Mouse (Mus musculus) lung, postnatal 4 days (tissue): Measurements from ENCODE around the gene Art3.
A peak's percentile ranks its signal among the peaks of the same experiment; 100 is the strongest.
"Not testable (repeated sequence)": the region's sequence is repeated elsewhere in the genome, so short reads cannot be mapped to it uniquely, and the experiment has no call there.

Experiments
- DNase-seq, 2 experiments: peaks; one replicate each; pipeline ENCODE4 v3.0.0; 2021

Gene Art3

DNA sequence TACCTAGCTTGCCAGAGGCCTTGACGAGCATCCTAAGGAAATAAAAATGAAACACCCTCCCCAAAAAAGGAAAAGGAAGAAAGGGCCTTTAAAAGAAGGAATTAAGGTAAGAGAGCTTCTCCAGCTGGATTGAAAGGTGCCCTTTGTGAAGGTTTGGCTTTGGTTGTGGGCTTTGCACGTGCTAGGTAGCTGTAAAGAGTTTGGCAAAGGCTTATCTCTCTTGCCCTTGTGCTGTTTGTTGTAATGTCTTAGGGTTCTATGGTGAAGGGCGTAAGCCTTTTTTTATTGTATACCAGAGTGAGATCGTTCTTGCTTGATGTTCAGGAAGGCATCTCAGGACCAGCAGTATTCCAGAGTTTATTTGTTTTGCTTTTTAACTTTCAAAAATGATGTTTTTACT is 9.0 kb downstream of the Art3 start:
- DNase-seq, result no peak

GRCm38 (mm10) chr5:92345006-92345405 is 13.4 kb downstream of the Art3 start:
- no peak for DNase-seq

- peak; percentile 39 to 42 for DNase-seq
These were observed 17.3 kb downstream of the Art3 start, which contains the start of gene Cxcl10 for GRCm38 (mm10) chr5:92348794-92349413. Cxcl10 (minus strand) TSS chr5:92348889.

- no peak for DNase-seq
These were observed 18.1 kb downstream of the Art3 start for GRCm38 (mm10) chr5:92349731-92350130.

DNA sequence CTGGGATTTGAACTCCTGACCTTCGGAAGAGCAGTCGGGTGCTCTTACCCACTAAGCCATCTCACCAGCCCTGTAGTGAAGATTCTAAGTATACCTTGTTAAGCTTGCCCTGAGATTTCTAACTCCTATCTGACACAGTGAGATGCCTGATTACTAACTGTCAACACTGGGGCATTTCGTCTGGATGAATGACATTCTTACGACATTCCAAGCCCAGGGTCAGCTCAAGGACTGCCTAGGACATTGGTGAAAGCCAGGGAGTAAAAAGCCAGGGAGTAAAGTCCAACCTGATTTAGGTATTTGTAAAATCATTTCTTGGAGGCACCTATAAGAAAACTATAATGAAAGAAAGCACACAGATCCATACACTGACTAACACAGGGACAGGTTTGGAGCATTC is 21.1 kb downstream of the Art3 start:
- DNase-seq, result not testable (repeated sequence)

DNA sequence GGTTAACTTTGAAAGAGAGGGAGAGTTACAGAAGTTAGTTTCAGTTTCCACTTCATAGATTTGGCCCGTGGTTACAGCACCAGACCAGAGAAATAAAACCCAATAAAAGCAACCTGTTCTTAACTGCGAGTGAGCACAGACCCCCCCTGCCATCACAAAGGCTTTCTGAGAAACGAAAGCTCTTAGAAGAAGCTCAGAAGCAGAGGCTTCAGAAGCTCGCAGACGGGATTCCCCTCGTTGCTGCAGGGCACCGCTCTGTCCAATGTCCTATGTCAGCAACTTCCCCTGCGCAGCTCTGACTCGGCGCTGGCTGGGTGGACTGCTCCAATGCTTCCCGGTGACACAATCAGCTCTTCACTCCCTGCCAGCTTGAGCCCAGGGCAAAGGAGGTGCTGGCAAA is 21.9 kb downstream of the Art3 start:
- peak; percentile 49 for DNase-seq

DNA sequence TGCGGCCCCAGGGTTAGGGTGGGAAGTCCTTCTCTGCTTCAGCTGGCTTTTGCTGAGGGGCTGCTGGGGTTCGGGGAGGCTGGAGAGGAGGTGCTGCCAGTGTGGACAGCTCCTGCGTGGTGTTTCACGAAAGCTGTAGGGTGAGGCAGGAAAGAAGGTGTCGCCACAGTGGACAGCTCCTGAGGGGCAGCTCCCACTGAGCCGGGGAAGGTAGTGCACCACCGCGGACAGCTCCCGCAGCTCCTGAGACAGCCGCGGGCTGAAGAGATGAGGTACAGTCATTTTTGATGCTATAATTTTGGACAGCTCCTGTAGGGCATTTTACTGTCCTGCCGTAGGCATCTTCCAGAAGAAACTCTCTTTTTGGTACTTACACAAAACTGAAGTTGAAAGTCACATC is 26.4 kb downstream of the Art3 start:
- peak; percentile 30 to 44 for DNase-seq

DNA sequence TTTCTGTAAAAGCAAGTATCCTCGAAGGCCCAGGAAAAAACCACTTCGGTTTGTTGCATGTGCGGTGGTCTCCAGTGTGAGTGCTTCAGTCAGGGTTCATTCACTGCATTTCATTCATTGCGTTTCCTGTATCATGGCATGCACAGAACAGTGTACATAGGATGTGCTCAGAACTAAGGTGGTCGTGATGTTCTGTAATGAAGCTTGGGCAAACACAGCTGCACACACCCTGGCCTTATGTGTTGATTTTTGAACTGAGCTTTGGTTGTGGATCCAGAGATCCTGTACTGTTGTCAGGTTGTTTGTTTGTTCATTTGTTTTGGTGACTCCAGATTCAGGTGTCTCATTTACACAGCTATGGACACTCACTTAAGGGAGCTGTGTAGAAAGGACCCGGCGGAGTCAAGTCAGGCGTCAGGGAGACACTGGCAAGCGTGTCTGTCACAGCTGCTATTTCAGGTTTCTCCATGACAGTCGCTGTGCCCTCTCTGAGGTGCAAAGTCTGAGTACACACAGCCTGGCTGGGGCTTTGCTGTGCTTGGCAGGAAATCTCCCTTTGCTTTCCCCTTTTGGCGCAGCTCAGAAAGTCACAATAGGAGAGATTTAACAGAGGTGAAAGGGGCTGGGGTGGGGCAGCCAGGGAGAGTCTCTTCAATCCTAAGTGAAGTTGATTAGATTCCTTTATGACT is 27.3 kb downstream of the Art3 start:
- no peak for DNase-seq

DNA sequence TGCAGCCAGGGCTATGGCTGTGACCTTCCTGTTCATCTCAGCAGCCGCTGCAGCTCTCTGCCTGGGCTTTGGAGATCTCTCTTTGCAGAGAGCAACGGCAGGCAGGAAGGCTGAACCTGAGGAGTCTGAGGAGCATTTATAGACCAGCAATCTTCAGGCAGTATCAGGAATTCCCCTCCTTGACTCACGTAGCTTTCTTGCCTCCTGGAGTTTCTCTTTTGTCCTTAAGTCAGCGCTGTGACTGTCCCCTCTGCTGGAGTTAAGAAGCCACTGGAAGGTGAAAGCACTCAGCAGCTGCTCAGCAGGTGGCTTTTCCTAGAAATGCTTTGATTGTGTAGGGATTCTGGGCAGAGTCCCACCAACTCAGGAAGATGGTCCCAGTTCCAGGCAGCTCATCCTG is 31.6 kb downstream of the Art3 start:
- DNase-seq, result no peak

DNA sequence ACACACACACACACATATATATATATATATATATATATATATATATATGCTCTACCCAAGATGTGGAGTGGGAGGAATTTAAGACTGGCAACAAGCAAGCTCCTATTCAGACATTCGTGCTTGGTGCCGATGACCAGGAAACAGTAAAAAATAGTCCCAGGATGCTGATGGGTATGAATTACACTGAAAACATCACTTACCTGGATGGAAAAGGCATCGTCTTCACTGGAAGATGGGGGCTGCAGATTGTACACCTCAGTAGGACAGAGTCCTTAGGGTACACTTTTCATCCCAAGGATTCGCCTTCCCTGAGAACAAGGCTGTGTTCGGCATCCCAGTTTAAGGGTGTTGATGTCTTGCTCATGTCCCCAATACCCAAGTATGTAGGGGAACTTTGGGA is 32.4 kb downstream of the Art3 start:
- no peak for DNase-seq

- DNase-seq, result no peak
These were observed 33.6 kb downstream of the Art3 start for GRCm38 (mm10) chr5:92365146-92365705.

GRCm38 (mm10) chr5:92366565-92366964 is 34.9 kb downstream of the Art3 start:
- DNase-seq, result no peak

DNA sequence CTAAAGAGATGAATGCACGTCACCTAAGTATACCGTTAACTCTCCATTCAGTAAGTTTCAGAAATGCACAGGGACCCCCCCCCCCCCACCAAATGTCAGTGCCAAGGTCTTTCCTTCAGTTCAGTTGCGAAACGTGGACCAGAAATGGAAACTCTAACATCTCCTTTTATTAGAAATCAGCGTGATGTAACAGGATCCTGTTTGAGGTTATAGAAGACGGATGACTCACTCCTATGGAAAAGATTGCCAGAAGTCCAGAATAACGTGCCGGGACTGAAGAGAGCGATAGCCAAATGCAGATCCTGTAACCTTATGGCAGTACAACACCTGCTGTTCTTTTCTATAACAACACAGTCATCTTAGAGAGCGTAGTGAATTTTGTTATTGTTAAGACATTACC is 36.8 kb downstream of the Art3 start:
- DNase-seq, result no peak

GRCm38 (mm10) chr5:92369151-92369994 is 37.7 kb downstream of the Art3 start:
- peak; percentile 48 to 72 for DNase-seq

DNA sequence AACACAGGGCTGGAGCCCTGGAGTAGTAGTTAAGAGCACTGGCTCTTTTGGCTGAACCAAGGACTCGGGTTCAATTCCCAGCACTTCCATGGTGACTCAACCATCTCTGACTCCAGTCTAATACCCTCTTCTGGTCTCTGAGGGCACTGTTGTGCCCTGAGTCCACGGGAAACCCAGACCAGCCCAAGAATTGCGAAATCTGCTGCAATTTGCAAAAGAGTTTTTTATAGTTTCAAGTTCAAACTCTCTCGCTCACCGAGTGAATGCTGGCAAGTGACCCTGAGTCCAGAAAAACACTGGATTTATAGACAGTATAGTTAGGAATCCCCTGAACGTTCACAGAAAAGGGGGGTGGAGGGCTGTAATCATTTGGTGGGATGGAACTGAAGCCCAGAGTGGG is 38.8 kb downstream of the Art3 start:
- no peak for DNase-seq

GRCm38 (mm10) chr5:92370891-92371290 is 39.3 kb downstream of the Art3 start:
- DNase-seq, result no peak

GRCm38 (mm10) chr5:92371361-92371976 is 39.8 kb downstream of the Art3 start:
- DNase-seq, result no peak

DNA sequence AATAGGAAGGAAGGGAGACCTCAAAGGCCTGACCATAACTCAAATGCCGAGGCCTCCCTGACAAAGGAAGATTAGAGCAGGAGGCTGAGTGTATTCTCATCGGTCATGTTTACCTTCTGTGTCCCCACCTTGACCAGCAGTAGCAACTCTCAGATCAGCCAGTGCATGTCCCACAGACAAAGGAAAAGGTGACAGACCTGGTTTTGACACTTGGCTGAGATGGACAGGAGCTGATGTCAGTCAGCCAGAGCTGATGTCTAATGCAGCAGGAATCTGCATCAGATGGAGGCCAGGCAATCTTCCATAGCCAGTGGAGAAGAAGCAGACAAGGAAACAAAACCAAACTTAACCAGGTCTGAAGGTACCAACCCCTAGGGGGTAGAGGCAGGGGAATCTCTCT is 41.0 kb downstream of the Art3 start:
- DNase-seq, result no peak

GRCm38 (mm10) chr5:92374721-92375142 is 43.1 kb downstream of the Art3 start:
- DNase-seq, result peak in 1 of 2 experiments; percentile 36

DNA sequence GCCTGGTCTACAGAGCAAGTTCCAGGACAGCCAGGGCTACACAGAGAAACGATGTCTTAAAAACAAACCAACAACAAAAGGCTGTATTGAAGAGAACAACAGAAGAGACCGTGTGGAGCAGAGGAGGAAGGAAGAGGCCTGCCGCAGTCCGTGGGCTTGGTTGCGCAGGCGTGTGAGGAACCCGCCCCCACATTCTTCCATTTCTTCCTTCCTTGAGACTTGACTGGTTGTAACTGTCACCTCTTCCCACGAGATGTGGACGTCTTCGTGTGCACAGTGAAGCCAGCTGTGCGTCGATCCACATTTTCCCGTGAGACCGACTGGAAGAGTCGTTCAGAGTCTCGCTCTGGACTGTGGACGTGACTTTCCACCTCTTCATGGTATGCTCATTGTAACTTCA is 43.7 kb downstream of the Art3 start:
- DNase-seq, result peak in 1 of 2 experiments; percentile 49

- no peak for DNase-seq
These were observed 45.3 kb downstream of the Art3 start for GRCm38 (mm10) chr5:92376795-92377405.

DNA sequence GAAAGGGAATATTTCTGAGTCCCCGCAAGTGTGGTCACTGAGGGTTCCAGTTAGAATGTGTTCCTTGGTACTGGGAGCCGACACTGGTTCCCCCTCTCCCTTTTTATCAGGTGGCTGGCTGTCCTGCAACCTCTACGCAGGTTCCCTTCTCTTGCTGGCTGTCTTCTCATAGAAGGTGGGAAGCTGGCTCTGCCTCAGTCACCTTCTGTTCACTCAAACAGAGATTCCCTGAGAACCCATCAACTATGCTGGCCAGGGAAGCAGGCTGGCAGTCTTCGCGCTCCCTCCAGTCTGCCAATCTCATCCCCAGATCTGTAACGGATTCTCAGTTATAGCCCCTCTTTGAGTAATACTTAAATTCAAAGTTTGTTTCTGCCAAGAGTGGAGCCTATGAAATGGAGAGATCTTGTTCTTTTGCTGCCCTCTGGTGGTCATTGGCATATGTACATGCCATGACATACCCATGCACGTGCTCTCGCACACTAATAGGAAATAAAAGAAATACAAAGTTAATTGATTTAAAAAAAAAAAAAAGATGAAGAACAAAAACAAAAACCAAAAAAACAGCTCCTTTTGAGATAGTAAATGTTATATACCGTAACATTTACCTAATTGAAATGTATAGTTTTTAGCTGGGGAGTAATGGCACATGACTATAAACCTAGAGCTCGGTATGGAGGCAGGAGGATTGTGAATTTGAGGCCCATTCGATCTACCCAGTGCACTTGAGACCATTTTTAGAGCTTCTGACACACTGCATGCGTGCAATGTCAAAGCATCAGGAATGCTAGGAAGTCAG is 50.1 kb downstream of the Art3 start:
- DNase-seq, result peak in 1 of 2 experiments; percentile 79
